Mouse (Mus musculus) forebrain, embryonic 10.5 days (tissue): ENCODE results near the gene Axin2. TPM values are rescaled to one million over a fixed set of nuclear protein-coding genes. Genes with fewer than 3 reads are reported as not detected.
A peak's percentile ranks its signal among the peaks of the same experiment; 100 is the strongest.

Source experiments
- DNase-seq: peaks from one replicate; pipeline ENCODE4 v3.0.0-alpha.2; 2017; ENCODE audit warnings: low spot score; ENCODE audit errors: extremely low spot score
- H3K27ac ChIP-seq: fragments of 300-500 bp; sonication (generic); 2 replicates; pipeline ENCODE4 v1.5.1; 2016; ENCODE audit warnings: mild to moderate bottlenecking
- H3K27me3 ChIP-seq: fragments of 300-500 bp; sonication (generic); 2 replicates; pipeline ENCODE4 v1.6.1; 2016; ENCODE audit warnings: mild to moderate bottlenecking; ENCODE audit not compliant: poor library complexity, severe bottlenecking
- H3K36me3 ChIP-seq: fragments of 300-500 bp; sonication (generic); replicated peaks from 2 replicates; pipeline ENCODE4 v1.6.1; 2016; ENCODE audit warnings: mild to moderate bottlenecking, moderate library complexity
- H3K4me1 ChIP-seq: fragments of 300-500 bp; sonication (generic); 2 replicates; pipeline ENCODE4 v1.6.1; 2016
- H3K4me3 ChIP-seq: fragments of 300-500 bp; sonication (generic); 2 replicates; pipeline ENCODE4 v1.5.1; 2016; ENCODE audit warnings: mild to moderate bottlenecking, moderate library complexity
- H3K9me3 ChIP-seq: fragments of 300-500 bp; sonication (generic); 2 replicates; pipeline ENCODE4 v1.6.1; 2016; ENCODE audit warnings: mild to moderate bottlenecking, moderate library complexity
- WGBS: fragments of 180-500 bp; shearing (Covaris S2); methylation state at CpG from one replicate; pipeline ENCODE4 v1.1.7; 2016; 5-methylcytosine and 5-hydroxymethylcytosine counted together
- polyA plus RNA-seq: library from polyadenylated mRNA; unstranded; fragments of >200 nt; fragmentation: Nextera tagmentation; extraction: Ambion mirVana; gene quantifications from 2 replicates; pipeline ENCODE4 v1.2.1, GENCODE M21; 2016

The Axin2 gene
- polyA plus RNA-seq, 1 experiment from 2014 or later: 14.3 TPM

DNA sequence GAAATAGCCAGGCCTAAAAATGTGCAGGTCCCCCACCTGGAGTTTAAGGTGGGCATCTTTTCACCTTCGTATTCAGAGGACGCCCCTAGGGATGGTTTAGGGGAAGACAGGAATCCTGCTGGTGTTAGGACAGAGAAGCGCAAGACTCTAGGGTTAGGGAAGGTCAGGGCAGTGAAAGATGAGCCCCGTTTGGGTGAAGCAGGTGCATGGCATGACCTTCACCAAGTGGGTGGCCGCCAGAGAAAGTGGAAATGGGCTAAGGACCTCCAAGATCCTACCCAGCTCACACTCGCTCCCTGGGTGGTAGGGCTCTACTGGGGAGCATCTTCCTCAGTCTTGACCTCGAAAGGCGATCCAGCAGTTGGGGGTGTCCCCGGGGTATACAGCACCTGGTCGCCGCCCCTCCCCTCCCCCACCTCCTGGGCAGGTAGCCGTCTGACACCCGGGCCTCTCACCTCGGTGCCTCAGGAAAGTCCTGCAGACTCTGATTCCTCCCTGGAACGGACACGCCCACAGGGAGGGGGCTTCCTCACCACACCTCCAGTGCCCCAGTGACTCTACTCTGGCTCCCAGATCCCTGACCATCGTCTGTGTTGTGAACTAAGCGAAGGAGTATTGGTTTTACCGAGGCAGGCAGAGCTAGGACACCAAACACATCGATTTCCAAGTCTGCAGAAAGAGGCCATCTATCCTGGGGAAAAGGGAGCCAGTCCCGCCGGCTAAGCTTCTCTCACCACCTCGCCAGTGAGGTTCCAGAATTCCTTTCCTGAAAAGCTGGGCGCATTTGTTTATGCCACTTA, 10.6 kb upstream of the Axin2 start:
- no peaks in the 10 kb centered on the region for H3K36me3 ChIP-seq
- peaks cover 37% of the 10 kb centered on the region for H3K4me1 ChIP-seq
- WGBS: 7% methylated on average over 24 of the region's 24 CpGs
- no peak for DNase-seq
- H3K9me3 ChIP-seq: peaks cover 8% of the 10 kb centered on the region; the same call in 1 of the 2 replicates
- peak overlapping the region; percentile 34 for H3K4me3 ChIP-seq
- H3K27ac ChIP-seq: peak overlapping the region; percentile 52; the same call in 1 of the 2 replicates
- peaks cover 66% of the 10 kb centered on the region for H3K27me3 ChIP-seq

DNA sequence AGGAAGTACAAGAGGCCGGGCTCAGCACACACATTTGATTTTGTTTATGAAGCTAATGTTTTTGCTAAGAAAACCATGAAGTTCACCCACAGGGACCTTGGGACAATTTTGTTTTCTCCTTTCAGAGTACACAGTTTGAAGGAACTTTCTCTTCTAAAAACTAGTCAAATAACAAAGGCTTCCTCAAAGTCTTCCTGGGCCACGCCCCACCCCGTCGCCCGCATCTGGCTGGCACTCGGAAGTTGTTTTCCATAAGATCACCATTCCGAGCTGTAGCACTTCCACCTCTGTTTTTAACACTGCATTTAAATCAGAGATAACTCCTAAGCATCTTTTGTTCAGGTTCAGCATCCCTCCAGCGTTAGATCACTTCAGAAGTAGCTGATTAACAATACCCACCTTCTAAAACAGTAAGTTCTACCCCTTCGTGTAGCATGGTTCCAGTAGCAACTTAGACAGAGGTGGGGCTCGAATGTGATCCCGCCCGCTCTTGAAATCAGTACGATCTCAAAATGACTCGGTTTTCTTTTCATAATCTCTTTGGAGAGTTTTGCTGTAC, 9.7 kb upstream of the Axin2 start:
- Histone ChIP-seq H3K36me3 (no peaks in the 10 kb centered on the region), H3K27ac (no peak overlapping the region), H3K4me3 (peak overlapping the region; percentile 15), H3K9me3 (peaks cover 8% of the 10 kb centered on the region; the same call in 1 of the 2 replicates), H3K27me3 (peaks cover 66% of the 10 kb centered on the region), H3K4me1 (peaks cover 37% of the 10 kb centered on the region)
- WGBS: 2% methylated on average over 14 of the region's 14 CpGs
- DNase-seq: no peak

DNA sequence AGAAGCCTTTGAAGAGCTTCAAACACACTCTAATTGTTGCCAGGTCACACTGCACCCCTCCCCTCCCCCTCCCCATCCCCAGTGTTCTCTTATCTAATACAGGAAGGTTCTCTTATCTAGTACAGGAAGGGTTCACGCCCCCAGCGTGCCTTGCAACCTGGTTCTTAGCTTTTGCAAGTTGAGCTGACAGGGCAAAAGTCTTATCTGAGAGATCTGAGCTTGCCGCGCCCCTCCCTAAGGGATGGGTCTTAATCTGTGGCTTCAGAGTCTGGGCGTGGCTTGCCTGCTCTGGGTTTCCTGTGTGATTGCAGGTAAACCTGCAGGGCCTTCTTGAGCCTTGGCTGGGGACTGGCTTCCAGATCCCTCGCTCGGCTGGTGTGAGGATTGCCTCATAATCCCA, 9.2 kb upstream of the Axin2 start:
- Histone ChIP-seq H3K4me3 (no peak overlapping the region; the same call in 1 of the 2 replicates), H3K27me3 (peaks cover 65% of the 10 kb centered on the region), H3K36me3 (no peaks in the 10 kb centered on the region), H3K9me3 (peaks cover 8% of the 10 kb centered on the region; the same call in 1 of the 2 replicates), H3K4me1 (peaks cover 37% of the 10 kb centered on the region), H3K27ac (no peak overlapping the region)
- 20% methylated on average over 7 of the region's 7 CpGs for WGBS
- DNase-seq: no peak

DNA sequence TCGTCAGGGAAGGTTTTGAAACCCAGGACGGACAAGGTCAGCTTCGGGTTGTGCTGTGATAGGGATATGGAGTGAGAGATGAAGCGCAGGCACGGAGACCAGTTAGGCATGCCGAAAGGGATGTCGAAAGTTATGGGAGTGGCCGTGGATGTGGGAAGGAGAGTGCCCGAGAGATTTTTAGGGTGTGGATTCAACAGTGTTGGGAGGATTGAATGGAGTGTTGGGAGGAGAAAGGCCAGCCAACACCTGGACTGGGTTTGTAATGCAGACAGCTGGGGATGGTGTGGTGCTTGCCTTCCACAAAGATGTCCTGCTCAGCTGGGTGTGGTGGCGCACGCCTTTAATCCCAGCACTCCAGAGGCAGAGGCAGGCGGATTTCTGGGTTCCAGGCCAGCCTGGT, 8.0 kb upstream of the Axin2 start:
- Histone ChIP-seq H3K27ac (no peak overlapping the region), H3K9me3 (peaks cover 14% of the 10 kb centered on the region; the same call in 1 of the 2 replicates), H3K4me1 (peaks cover 32% of the 10 kb centered on the region), H3K4me3 (no peak overlapping the region), H3K36me3 (no peaks in the 10 kb centered on the region), H3K27me3 (peaks cover 52% of the 10 kb centered on the region)
- no peak for DNase-seq
- WGBS: 92% methylated on average over 12 of the region's 12 CpGs

DNA sequence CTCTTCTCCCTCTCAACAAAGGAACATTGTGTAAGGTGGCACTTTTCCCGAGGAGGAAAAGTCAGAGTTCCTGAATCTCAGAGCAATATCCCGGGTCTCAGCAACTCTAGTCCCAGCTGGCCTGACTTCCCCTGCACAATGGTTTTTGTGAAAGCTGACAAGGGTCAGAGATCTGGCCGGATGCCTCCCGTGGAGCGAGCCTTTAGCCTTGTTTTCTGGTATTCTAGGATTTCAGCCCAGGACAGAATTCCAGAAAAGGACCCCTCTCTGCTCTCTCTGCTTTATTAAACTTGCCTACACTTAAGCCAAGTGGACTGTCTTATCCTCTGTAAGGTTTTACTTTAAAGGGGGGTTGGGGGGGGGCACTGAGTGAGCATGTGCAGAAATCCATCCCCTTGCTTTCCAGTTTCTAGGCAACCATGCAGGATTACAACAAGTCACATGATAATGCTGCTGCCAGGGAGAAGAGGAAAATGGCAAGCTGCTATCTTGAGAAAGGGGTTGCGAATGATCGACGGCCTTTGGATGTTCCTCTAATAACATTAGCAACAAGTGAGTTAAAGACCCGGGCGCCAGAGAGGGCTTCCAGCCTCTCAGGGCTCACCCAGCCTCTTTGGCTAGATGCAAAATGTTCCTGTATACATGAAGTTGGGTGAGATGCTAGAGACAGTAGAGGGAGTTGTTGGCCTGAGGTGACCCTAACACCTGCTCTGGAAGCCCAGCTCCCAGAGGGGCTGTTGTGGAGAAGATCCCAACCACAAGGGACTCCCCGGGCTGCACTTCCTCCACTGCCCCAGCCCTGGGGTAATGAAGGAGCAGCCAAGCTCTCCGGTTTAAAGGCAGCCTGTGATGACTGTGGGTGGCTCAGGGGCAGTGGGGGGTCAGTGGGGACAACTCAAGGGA, 2.5 kb upstream of the Axin2 start:
- Histone ChIP-seq H3K4me3 (peak overlapping the region; percentile 29; the same call in 1 of the 2 replicates), H3K27ac (peak overlapping the region; percentile 81), H3K4me1 (peaks cover 47% of the 10 kb centered on the region), H3K36me3 (no peaks in the 10 kb centered on the region), H3K27me3 (peaks cover 12% of the 10 kb centered on the region), H3K9me3 (peaks cover 9% of the 10 kb centered on the region; the same call in 1 of the 2 replicates)
- WGBS: 10% methylated on average over 12 of the region's 12 CpGs
- DNase-seq: no peak

DNA sequence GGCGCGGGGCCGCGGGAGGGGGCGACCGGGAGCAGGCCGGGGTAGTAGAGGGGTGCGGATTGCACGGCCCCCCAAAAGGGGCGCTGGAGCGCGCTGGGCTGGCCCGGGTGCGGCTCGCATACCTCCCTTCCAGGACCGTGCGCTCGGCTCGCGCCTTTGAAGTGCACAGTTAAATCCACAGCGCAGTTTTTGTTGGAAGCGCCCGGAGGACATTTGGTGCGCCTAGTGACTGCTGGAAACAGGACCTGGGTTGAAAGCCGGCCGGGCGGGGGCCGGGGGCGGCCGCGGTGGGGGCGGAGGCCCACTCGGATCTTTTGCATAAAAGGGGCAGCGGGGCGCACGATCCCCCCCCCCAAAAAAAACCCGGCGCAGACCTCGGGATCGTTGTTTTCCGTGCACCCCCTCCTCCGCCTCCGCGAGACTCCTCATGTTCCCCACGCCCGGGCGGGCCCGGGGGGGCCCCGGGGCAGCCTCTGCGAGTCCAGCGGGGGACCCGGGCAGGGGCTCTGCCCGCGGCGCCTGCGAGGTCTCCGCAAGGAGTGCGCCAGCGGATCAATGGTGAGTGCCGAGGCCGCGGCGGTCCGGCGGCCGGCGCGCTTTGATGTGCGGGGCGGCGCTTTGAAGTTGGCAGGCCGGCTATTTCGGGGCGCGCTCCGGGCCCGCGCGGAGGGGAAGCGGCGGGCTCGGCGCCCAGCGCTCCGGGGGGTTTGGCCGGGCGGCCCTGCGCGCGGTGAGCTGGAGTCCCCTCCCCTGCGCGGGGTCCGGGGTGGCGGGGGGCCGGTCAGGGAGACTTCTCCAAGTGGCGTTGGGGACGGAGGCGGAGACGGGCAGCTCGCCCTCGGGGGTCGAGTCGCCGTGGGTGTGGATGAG, 722 bp downstream of the Axin2 start:
- H3K27me3 ChIP-seq: peaks cover 27% of the 10 kb centered on the region
- peak overlapping the region; percentile 100 for H3K27ac ChIP-seq
- H3K36me3 ChIP-seq: peaks cover 28% of the 10 kb centered on the region
- H3K4me1 ChIP-seq: peaks cover 78% of the 10 kb centered on the region
- DNase-seq: peak; percentile 92
- peak overlapping the region; percentile 89 for H3K4me3 ChIP-seq
- WGBS: under 1% methylated on average over 102 of the region's 104 CpGs
- peaks cover 7% of the 10 kb centered on the region; the same call in 1 of the 2 replicates for H3K9me3 ChIP-seq

DNA sequence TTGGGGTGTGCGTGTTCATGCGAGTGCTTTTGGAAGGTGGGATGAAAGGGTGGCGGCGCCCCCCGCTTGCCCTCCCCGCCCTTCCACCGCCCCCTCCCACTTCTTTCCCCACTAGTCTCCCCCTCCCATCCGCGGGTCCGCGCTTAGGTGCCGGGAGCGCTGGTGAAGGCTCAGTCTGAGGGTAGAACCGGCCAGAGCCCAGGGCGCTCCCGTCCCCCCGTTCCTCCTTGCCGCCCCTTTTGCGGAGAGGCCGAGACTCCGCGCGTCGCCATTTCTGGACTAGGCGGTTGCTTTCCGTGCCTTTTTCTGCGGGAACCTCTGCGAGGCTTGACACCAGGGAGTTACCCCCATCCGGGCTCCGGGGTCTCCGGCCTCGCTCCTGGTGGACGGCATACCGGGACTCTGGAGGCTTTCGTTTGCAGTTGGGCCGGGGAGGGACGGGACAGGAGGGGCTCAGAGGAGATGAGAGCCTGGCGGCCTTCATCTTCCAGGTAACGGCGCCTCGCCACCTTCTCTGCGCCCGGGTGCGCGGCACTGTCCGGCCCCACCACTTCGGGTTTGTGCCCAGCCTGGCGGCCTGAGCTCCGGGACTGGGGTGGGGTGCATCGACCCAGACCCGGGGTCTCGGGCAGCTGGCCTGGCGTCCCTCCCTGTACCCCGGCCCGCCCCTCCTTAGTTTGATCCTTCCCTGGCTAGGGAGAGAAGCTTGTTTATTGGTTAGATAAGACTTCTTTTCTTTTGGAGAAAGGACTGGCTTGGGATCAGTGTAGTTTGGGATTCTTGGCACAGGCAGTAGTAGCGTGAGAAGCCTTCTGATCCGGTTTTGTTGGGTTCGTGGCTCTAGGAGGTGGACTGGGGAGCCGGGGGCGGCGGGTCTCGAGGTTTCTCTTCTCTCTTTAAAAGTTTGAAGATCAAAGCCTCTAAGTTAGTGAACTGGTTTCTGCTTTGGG, 1.6 kb downstream of the Axin2 start:
- Histone ChIP-seq H3K9me3 (peaks cover 3% of the 10 kb centered on the region; the same call in 1 of the 2 replicates), H3K27me3 (peaks cover 34% of the 10 kb centered on the region), H3K4me3 (peak overlapping the region; percentile 89), H3K36me3 (peaks cover 36% of the 10 kb centered on the region), H3K4me1 (peaks cover 87% of the 10 kb centered on the region), H3K27ac (peak overlapping the region; percentile 100)
- peak; percentile 74 for DNase-seq
- WGBS: under 1% methylated on average over 62 of the region's 62 CpGs

DNA sequence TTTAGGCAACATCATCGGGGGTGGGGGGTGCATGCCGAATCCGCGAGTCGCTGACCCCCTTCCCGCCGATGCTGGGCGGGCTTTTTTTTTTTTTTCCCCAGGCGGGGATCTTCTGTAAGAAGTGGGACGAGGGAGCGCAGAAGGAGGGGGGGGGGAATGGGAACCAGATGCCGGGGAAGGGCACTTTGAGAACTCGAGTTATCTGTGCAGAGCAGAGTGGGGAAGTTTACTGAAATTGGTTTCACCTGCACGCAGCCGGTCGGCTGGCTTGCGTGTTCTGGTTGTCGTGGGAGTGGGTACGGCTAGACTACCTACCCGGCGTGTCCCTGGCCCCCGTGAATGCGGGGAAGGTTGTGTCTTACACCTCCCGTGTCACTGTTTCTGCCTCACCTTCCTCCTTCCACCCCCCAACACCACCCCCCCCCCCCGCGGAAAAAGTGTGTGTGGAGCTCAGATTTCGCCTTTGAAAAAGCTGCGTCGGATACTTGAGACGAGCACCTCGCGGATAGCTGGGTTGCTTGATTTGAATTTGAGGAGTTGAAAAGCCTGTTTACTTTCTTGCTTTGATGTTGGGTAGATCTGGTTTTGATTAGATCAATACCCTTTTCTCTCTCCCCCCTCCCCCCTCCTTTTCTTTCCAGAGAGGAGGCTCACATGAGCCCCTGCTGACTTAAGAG, 2.5 kb downstream of the Axin2 start:
- no peak for DNase-seq
- peak overlapping the region; percentile 100 for H3K27ac ChIP-seq
- under 1% methylated on average over 32 of the region's 32 CpGs for WGBS
- H3K36me3 ChIP-seq: peaks cover 44% of the 10 kb centered on the region
- H3K4me1 ChIP-seq: peaks cover 89% of the 10 kb centered on the region
- no peaks in the 10 kb centered on the region for H3K9me3 ChIP-seq
- H3K27me3 ChIP-seq: peaks cover 39% of the 10 kb centered on the region
- H3K4me3 ChIP-seq: peak overlapping the region; percentile 89

DNA sequence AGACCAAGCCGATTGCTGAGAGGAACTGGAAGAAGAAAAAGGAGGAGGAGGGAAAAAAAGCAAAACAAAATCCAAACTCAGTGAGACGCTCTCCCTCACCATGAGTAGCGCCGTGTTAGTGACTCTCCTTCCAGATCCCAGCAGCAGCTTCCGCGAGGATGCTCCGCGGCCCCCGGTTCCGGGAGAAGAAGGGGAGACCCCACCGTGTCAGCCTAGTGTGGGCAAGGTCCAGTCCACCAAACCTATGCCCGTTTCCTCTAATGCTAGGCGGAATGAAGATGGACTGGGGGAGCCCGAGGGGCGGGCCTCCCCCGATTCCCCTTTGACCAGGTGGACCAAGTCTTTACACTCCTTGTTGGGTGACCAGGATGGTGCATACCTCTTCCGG, 3.0 kb downstream of the Axin2 start:
- Histone ChIP-seq H3K36me3 (peaks cover 50% of the 10 kb centered on the region), H3K27ac (peak overlapping the region; percentile 100), H3K4me1 (peaks cover 89% of the 10 kb centered on the region), H3K4me3 (peak overlapping the region; percentile 89), H3K27me3 (peaks cover 39% of the 10 kb centered on the region), H3K9me3 (no peaks in the 10 kb centered on the region)
- 1% methylated on average over 17 of the region's 17 CpGs for WGBS
- no peak for DNase-seq

DNA sequence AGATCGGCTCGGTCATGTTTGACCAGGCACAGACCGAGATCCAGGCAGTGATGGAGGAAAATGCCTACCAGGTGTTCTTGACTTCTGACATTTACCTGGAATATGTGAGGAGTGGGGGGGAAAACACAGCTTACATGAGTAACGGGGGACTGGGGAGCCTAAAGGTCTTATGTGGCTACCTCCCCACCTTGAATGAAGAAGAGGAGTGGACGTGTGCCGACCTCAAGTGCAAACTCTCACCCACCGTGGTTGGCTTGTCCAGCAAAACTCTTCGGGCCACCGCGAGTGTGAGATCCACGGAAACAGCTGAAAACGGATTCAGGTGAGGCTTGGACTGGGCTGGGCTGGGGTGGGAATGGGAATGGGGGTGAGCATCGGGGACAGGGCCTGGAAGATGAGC, 3.6 kb downstream of the Axin2 start:
- Histone ChIP-seq H3K27me3 (peaks cover 36% of the 10 kb centered on the region), H3K9me3 (no peaks in the 10 kb centered on the region), H3K36me3 (peaks cover 53% of the 10 kb centered on the region), H3K27ac (peak overlapping the region; percentile 100), H3K4me1 (peaks cover 89% of the 10 kb centered on the region), H3K4me3 (peak overlapping the region; percentile 89)
- WGBS: 32% methylated on average over 13 of the region's 13 CpGs
- DNase-seq: no peak
